Mouse (Mus musculus) kidney, adult 18-20 months (tissue): ENCODE data around the gene Itsn1.

Experiments
- DNase-seq: peaks from one replicate; pipeline ENCODE4 v3.0.0; 2021

Gene Itsn1

GRCm38 (mm10) chr16:91770662-91771061 lies 41.6 kb downstream of the Itsn1 start:
- no peak for DNase-seq

GRCm38 (mm10) chr16:91771334-91771733 lies 42.3 kb downstream of the Itsn1 start:
- DNase-seq, result no peak

GRCm38 (mm10) chr16:91772586-91772985 lies 43.5 kb downstream of the Itsn1 start:
- DNase-seq, result no peak

GRCm38 (mm10) chr16:91779576-91779975 lies 50.5 kb downstream of the Itsn1 start:
- DNase-seq, result no peak

DNA sequence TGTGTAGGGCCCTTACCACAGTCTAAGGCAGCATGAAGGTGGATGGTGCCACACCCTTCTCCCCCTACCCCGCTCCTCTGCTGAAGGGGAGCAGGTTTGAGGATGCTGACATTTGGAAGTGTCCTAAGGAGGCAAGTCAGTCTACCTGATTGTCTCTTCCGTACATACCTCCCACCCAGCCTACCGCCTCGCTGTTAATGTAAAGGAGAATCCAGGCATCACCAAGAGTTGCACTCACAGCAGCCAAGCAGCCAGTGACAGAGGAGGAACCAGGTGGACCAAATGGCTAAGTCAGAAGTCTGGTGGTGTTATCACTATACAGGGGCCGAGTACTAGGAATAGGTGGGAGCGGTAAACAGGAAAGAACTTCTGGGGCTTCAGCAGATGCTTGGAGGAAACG lies 51.1 kb downstream of the Itsn1 start:
- DNase-seq, result no peak

DNA sequence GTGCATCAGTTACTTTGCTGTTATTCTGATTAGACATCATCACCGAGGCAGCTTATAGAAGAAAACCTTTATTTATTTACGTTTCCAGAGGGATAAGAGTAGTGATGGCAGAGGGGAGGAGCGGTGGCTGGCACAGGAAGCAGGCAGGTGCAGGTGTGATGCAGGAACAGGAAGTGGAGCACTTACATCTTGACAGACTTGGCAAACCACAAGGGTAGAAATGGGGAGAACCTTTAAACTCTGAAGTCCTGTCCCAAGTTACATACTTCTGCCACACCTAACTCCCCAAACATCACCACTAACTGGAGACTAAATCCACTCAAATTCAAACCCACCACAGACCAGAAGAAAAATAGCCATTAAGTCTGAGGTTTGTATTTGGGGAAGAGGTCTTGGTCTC lies 51.7 kb downstream of the Itsn1 start:
- DNase-seq, result no peak

- DNase-seq, result peak; percentile 40
Measured at GRCm38 (mm10) chr16:91783191-91783590, 54.1 kb downstream of the Itsn1 start.

DNA sequence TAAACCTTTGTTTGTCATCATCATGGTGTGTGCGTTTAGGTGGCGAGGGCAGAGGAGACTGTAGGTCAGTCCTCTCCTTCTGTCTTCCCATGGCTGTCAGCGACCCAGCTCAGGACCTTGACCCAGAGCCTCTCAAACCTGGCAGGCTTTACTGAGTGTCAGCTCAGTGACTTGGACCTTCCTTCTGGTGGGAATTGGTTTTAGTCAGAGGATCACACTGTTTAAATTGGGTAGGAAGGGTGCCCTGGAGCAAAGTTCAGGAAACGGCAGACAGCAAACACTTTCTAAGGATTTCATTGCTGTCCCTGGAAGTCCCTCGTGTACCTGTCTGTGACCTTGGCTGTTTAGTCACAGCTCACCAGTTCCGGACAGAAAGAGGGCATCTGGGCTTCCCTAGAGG lies 55.2 kb downstream of the Itsn1 start:
- DNase-seq, result peak; percentile 16

GRCm38 (mm10) chr16:91786425-91786824 lies 57.3 kb downstream of the Itsn1 start:
- DNase-seq, result peak; percentile 40

- DNase-seq, result no peak
Measured at GRCm38 (mm10) chr16:91789728-91790127, 60.6 kb downstream of the Itsn1 start.

DNA sequence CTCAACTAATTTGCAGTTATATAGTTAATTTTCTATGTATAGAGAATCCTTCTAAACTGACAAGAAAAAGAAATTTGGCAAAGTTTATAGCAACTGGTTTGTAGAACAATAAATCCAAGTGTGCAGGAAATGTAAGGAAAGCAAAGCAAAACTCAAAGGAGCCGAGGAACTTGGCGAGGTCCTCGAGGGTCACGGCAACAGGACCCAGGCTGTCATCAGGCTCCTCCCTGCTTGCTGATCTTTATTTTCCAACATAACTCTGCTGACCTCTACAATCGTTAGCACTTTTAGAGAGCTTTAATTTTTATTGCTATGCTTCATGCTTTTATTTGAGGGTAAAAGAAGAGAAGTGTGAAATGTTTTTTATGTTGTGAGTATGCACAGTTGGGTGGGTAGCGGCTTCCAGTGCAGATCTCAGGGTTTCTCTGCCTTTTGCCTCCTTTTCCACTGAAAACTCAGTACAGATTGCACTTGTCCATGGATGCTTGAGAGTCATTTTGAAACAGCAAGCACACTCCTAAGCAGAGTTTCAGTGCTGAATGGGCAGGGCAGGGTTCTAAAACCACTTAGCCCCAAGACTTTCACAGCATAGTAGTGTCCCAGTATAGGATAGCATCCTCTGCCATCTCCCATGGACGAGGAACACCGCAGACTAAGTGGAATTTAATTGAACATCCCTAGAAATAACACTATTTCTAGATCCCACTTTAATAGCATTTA lies 63.6 kb downstream of the Itsn1 start:
- DNase-seq, result no peak

GRCm38 (mm10) chr16:91793507-91794278 lies 64.6 kb downstream of the Itsn1 start:
- DNase-seq, result no peak

- DNase-seq, result no peak
Measured at GRCm38 (mm10) chr16:91794306-91794705, 65.2 kb downstream of the Itsn1 start.

- no peak for DNase-seq
Measured at GRCm38 (mm10) chr16:91795044-91795443, 66.0 kb downstream of the Itsn1 start.

GRCm38 (mm10) chr16:91795606-91796005 lies 66.5 kb downstream of the Itsn1 start:
- no peak for DNase-seq

GRCm38 (mm10) chr16:91801426-91801825 lies 72.3 kb downstream of the Itsn1 start:
- DNase-seq, result no peak

- no peak for DNase-seq
Measured at GRCm38 (mm10) chr16:91802461-91803062, 73.5 kb downstream of the Itsn1 start.

DNA sequence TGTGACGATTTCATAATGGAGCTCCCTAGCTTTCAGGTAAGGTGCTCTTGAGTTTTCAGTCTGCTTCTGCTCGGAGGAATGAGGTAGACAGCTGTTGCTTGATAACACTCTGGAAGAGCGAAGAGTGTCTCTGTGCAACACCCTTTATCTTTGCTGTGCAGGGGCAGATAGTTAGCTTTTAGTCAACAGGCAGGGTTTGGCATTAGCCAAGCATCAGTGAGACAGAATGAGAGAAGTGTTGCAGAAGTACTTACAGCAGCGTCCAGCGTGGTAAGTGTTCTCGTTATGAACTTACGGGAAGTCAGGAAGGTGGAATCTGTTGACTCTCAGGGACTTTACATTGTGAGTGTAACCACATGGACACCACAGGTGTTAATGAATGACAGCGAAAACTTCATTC lies 75.3 kb downstream of the Itsn1 start:
- no peak for DNase-seq

DNA sequence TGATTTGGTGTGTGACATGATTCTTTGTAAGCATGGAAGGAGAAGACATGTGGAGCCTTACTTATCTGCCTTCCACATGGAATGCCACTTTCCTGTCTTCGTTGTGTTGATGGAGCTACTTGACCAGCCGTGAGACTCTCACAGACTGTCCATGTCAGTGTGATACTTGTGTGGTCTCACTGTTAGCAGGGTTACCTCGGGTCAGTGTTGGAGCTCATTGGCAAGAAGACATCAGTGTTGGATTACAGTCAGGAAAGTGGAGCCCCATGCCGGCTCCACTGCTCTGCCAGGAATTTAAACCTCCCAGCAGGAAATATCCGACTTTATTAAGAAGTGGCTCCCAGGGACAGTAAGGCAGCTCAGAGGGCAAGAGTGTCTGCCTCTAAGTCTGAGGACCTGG lies 75.8 kb downstream of the Itsn1 start:
- DNase-seq, result no peak

GRCm38 (mm10) chr16:91810235-91810634 lies 81.2 kb downstream of the Itsn1 start:
- DNase-seq, result no peak

- no peak for DNase-seq
Measured at GRCm38 (mm10) chr16:91811339-91811738, 82.3 kb downstream of the Itsn1 start.

DNA sequence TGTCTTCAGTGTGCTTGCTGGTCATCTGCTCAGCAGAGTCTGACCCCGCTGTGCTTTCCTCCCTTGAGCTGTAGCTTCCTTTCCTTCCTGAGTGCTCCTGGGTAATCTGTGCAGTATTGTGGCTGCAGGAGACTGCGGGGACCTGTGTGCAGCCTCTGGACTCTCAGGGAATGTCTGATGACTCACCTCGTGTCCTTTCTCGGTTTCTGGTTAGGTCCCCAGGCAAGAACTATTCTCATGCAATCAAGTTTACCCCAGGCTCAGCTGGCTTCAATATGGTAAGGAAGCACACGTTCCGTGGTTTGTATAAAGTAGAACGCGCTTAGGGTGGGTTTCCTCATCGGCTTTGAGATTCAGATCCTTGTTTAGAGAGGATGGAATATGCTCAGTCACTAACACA lies 82.8 kb downstream of the Itsn1 start:
- no peak for DNase-seq

DNA sequence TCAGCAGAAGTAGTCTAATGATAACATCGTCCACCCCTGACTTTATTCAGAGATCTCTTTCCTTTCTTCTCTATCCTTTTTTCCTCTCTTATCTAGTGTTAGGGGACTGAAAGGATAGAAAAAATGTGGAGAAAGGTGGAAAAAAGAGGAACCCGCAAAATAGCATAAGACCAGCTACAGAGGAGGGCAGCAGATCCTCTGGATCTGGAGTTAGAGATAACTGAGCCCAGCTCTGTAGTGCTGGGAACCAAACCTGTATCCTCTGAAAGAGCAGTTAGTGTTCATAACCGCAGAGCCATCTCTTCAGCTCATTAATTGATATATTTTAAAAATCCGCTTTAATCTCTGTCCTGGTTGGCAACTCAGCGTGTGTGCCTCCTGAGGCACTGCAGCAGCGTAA lies 84.5 kb downstream of the Itsn1 start:
- no peak for DNase-seq

- no peak for DNase-seq
Measured at GRCm38 (mm10) chr16:91815067-91815466, 86.0 kb downstream of the Itsn1 start.
